Mouse (Mus musculus): ENCODE data around the gene Bbs9.

DNA sequence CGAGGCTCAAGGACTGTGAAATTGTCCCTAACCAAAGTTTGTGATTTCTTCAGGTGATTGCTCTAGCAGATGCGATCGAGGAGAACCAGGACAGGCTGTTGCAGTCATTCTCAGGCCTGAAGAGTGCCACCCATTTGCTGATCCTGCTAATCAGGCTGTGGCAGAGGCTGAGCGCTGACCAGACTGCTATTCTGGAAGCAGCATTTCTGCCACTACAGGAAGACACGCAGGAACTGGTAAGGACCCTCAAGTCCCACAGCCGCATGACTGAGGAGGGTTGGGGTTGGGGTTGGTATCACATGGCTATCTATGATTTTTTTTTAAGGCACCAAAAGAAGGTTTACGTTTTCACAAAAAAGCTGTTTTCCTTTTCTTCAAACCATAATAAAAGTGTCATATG, 318.2 kb downstream of the Bbs9 start:
- no peak for TF ChIP-seq POLR2A (IDR thresholded peaks at IDR 0.05; ENCODE audit: insufficient read depth, low read depth, low read length)
- TF ChIP-seq CTCF (IDR thresholded peaks at IDR 0.05): no peak
- TF ChIP-seq EP300 (IDR thresholded peaks at IDR 0.05; ENCODE audit: insufficient read depth, low read depth, low read length): no peak

Data from heart, adult 2 months (tissue).